Mouse (Mus musculus): ENCODE data around the gene Atrip.

Gene Atrip

DNA sequence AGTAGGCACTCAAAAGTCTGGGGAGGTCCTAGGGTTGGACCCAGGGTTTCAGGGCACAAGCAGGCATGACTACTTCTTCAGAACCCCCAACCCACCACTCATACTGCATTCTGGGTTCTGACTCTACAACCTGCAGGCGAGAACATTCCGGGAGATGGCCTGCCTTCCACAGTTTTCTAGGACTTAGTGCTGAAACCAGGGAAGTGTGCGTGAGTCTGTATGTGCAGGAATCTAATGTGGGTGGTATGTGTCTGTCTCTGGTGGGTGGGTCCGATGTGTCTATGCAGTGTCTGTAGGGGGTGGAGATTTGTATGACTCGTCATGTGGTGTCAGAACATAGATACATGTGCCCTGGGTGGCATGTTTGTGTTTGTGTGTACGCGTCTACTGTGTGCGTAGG, 24.4 kb upstream of the Atrip start:
- DNase-seq (ENCODE audit: extremely low read depth, low read depth, low spot score) = no peak

DNA sequence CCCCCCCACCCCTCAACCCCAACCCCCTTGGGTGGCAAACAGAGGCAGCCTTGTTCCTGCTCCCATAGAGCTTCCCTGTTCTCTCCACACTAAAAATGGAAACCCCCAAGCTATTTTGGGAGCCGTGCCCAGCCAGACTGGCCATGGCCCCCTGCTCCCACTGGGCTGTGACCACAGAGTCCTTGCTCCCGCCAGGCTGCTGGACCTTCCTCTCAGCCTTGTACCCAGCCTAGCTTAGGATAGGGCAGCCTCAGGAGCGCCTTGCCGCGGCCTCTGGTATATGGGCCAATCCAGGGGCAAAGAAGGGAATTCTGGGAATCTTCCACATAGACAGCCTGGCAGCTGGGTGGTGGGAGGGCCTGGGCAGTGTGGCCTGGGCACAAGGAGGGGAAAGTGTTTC, 23.9 kb upstream of the Atrip start:
- no peak for DNase-seq (ENCODE audit: extremely low read depth, low read depth, low spot score)

DNA sequence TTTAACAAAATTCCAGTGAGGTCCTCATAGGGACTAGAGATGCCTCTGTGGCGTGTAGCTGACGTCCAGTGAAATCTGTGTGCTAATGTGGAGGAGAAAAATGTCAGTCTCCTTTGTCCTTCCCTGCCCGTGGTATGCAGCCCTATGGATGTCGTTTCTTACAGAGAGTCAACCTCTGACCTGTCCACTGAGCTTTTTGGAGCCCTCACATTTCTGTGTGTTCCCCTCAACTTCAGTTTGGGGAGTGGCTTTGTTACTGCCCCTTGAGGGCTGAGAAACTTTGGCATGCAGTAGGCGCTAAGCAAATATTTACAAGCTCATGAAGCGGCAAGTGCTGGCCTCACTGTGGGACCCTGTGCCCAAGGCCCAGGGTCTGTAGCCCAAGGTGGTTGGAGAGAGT, 23.4 kb upstream of the Atrip start:
- no peak for DNase-seq (ENCODE audit: extremely low read depth, low read depth, low spot score)

DNA sequence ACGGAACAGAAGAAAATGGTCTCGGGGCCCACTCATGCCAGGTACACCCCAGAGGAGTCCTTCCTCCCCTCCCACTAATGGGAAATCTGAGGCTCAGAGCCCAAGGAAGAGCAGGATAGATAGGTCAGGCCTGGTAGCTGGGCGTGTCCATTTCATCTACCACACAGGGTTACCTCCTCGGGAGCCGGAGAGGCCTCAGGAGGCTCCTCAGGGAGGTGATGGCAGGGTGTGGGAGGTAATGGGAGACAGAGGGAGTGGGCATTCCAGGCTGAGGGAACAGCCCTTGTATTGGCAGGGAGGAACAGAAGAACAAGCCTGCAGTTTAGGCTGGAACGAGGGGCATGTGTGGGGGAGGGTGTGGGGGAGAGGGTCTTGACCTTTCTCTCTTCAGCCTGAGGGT, 22.9 kb upstream of the Atrip start:
- no peak for DNase-seq (ENCODE audit: extremely low read depth, low read depth, low spot score)

DNA sequence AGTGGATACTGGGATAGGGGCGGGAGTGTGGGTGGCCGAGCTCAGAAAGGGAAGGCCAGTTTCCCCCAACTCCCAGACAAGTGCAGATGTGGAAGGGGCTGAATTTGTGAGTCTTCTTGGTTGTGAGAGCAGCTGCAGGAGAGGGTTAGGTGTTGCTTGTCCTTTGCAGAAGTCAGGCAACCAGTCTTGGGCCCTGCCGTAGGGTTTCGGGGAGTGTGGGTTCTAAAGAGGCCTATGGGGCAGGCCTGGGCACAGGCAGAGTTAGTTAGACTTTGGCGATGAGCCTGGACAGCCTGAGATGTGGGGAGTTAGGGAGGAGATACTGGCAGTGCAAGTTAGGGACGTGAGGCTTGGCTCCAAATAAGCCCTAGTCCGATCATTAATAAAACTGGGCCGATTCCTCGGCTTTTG, 22.3 kb upstream of the Atrip start:
- no peak for DNase-seq (ENCODE audit: extremely low read depth, low read depth, low spot score)

DNA sequence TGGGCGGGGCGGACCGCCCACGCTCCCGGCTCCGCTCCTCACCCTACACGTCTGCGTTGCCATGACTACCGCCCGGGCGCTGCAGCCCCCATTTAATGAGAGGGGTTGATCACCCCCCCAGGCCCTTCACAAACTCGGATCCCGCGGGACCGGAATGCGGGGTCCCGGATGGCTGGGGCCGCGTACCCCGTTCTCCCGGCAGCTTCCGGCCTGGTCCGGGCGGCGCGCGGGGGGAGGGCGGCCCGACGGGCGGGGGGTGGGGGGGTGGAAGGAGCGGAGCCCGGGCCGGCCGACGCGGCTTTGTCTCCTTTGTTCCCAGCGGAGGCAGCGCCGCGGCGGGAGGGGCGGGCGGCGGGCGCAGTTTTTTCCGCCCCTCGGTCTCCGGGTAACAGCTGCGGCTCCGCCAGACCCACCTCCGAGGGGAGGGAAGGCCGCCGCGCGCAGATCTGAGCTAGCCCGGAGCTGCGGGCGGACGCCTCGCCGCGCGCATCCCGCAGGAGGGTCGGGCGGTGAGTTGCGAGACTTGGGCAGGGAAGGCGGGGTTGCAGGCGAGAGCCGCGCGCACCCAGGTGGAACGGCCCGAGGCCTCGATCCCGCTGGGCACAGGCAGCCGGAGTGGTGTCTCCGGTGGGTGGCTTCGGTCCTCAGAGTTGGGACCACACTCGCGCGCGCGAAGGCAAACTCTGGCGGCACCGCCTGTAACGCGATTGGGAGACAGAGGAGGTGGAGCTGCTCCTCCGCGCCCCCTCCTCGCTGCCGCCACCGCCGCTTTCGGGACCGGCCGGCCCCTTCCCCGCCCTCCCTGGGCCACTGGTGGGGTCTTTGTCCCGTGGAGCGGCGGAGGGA, 21.4 kb upstream of the Atrip start, which contains the start of gene Plxnb1:
Gene Plxnb1 (plus strand): TSS at position 253 of the 846 bp plus-strand sequence.
- DNase-seq (ENCODE audit: extremely low read depth, low read depth, low spot score) = no peak

DNA sequence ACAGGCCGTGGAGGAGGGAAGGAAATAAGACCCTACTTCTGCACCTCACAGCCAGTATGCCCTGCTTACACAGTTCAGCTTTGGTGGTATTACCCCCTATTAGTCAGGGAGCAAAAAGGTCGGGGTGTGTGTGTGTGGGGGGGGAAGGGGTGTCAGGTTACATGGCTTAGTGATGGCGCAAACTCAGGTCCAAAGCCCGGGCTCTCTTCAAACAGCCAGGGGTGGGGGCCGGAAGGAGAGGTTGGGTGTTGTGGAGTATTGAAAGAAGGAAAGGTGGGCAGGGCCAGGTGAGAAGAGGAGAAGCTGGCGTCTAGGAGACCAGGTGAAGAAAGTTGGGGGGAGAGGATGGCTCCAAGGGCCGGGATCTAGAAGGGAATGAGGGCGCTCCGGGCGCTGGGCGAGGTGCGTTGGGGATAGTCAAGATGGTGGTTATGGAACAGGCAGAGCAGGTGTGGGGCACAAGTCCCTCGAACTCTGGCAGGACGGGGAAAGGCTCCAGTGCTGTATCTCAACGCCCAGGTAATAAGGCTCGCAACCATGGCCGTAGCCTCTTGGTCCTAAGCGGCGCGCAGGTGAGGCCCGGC, 20.7 kb upstream of the Atrip start:
- no peak for DNase-seq (ENCODE audit: extremely low read depth, low read depth, low spot score)

DNA sequence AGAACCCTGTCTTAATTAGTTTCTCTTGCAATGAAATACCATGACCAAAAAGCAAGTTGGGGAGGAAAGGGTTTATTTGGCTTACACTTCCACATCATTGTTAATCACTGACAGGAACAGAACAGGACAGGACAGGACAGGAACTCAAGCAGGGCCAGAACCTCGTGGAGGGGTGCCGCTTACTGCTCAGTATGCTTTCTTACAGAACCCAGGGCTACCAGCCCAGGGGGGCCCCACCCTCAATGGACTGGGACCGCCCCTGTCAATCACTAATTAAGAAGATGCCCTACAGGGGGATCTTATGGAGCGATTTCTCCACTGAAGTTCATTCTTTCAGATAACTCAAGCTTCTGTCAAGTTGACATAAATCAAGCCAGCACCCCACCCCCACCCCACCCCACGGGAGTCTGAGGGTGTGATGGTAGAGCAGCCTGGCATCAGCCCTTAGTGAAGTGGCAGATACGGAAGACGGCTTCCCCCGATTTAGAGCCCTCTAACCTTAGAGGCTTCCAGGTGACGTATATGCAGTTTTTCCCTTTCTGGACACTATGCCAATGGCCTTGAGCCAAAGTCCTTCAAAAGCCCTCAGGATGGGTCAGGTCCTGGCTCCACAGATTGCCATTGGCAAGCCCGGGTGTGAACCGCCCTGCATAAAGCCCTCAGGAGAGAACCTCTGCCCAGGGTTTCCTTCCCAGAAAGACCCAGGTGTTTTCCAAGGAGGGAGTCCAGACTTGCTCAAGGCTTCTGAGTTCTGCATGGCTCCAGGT, 20.0 kb upstream of the Atrip start:
- no peak for DNase-seq (ENCODE audit: extremely low read depth, low read depth, low spot score)

DNA sequence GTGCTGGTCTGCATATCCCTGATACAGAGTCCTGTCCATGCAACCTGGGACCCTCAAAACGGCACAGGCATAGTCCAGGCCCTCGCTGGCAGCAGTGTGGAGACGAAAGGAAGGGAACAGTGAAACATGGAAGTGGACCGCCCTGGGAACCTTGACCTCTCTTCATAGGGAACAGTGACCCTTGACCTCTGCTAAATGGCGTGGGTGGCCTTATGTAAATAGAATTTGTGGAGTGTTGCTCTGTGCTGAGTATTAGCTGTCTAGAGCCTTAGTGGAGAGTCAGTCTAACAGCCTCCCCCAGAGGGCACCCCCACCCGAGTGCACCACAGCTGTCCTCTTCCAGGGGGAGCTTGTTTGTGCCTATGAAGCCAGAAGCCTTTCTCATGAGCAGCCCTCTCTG, 18.9 kb upstream of the Atrip start:
- no peak for DNase-seq (ENCODE audit: extremely low read depth, low read depth, low spot score)

DNA sequence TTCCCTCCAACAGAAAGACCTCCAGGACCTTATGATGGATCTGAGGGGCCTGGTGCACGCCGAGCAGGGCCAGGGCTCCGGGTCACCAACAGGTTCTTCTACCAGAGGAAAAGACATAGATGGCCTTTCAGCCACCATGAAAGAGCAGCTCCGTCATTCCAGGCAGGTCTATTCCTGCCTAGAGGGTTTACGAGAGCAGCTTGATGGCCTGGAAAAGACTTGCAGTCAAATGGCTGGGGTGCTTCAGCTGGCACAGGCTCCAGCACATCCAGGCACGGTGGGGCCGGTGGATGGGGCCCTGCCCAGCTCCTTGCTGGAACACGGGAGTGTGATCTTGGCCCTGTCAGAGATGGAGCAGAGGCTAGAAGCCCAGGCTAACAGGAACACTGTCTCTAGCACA, 17.9 kb upstream of the Atrip start:
- no peak for DNase-seq (ENCODE audit: extremely low read depth, low read depth, low spot score)

DNA sequence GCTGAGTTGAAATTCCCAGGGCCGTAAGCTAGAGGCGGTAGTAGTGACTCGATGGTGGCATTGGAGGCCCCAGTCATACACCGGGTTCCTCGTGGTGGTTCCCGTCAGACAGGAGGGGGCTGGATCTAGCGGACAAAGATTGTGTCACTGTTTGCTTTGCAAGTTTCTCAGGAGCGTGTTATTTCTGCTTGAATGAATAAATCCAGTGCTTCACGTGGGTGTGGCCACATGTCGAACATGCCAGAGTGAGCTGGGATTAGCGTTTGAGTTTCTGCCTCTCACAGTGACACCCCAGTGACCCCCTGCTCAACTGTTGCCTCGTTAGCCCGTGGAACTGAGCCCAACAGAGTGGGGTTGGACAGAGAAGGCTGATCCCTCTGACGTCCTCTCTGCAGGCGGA, 16.5 kb upstream of the Atrip start:
- no peak for DNase-seq (ENCODE audit: extremely low read depth, low read depth, low spot score)

DNA sequence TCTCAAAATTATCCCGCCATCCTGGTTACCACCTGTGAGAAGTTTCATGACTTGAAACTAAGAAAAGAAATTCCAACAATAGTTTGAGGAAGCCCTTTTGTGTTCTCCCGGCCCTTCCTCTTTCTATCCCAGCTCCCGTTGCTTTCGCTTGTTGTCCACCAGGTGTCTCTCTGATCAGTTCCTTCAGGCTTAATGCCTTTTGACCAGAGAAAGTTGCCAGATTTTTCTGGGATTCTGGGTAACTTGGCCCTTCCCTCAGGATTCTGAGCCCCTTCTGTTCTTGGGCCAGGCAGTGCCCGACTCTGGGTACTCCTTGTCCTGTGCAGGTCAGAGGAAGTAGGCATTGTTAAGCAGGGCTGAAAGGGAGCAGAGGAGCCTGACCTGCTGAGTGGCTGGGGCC, 14.1 kb upstream of the Atrip start:
- DNase-seq (ENCODE audit: extremely low read depth, low read depth, low spot score) = no peak

DNA sequence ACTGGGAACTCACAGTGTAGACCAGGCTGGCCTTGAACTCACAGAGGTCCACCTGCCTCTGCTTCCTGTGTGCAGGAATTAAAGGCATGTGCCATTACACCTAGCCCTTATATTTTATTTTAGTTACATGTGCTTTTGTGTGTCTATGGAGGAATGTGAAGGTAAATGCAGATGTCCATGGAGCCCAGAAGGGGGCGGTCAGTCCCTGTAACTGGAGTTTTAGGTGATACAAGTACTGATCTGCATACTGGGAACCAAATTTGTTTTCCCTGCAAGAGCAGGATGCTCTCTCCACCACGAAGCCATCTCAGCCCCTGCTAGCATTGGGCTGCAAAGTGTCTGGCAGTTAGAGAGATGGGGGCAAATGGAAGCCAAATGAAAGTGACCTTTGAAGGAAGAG, 11.0 kb upstream of the Atrip start:
- DNase-seq (ENCODE audit: extremely low read depth, low read depth, low spot score) = no peak

DNA sequence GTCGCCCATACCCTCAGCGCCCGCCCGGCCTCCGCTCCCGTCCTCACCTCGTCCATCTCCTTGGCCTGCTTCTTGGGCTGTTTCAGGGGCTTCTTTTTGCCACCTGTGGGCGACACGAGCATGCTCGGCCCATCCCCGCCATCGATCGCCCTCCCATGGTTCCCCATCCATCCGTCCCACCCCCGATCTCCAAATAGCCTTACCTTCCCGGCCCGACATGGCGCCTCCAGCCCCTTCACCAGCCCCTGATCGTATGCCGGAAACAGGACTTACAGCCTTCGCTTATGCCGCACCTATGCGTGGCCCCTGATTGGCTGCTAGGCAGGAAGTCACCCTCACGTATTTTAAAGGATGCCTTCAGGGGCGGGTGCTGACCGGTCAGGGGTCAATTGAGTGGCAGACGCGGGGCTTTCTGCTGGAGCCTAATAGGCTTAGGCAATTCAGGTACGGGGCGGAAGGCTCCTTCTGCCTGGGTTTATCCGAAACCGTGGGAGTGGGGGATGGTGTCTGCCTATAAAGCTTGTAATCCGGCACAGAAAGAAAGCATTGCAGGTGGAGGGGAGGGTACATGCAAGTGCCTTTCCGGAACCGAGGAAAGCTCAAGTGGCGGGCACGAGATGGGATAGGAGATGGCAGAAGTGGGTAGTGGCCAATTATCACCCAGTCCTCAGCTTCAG, 8.3 kb upstream of the Atrip start, which contains the start of the genes Ccdc51 and Tma7:
Gene Ccdc51 (plus strand): TSS at position 370 of the 677 bp plus-strand sequence.
Gene Tma7 (minus strand): TSS at position 464 of the 677 bp plus-strand sequence.
- no peak for DNase-seq (ENCODE audit: extremely low read depth, low read depth, low spot score)

DNA sequence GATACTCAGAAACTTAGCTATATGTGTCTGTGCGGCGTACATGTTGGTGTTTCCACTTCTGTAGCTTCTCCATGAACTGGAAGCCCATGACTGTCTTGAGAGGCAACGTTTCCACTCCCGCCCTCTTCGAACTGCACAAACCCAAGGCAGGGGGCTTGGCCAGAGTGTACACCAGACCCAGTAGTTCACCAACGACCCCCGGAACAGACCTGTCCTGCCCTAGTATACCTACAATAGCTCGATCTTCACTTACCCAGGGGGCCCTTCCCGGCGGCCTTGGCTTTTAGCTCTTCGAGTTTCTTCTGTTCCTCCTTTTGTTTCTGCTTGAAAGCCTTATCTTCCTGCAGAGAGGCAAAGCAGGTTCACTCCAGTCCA, 7.8 kb upstream of the Atrip start:
- DNase-seq (ENCODE audit: extremely low read depth, low read depth, low spot score) = no peak

DNA sequence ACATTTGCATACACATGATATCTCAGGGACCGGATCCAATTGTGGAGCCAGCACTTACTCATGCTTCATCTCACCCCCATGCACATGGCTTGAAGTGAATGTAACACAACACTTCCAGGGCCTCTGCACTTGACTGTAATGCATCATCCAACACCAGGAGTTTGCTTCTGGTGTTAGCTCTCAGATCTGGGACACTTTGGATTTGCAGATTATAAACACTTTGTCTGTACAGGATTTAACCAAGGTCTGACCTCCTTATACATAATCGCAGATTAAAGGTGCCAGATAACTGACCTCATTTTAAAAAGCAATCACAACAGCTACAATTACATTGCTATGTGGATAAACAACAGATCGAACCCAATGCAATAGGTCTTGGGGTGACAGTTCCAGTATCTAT, 6.6 kb upstream of the Atrip start:
- DNase-seq (ENCODE audit: extremely low read depth, low read depth, low spot score) = no peak

DNA sequence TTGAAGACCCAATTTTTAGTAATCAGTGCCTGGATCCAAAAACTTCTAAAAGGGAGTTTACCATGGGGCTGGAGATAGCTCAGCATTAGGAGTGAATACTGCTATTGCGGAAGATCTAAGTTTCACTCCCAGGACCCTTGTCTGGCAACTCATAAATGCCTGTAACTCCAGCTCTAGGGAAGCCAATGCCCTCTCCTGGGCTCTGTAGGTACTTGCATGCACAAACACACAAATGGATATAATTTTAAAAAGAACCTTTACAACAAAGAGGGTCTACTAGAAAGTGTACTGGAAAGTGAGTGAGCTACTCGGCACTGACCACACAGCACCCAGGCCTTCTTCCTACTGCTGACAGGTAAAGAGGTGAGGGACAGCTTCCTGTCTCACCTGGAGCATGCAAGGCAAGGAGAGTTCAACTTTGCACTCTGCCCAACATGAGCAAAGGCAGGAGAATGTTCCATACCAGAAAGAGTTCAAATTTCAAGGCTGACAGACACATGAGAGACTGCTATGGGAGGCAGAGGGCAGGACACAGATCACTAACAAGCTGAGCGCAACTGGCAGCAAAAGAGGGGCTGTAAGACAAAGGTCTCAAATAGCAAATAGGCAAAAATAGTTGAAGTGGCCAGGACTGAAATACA, 5.7 kb downstream of the Atrip start:
- no peak for DNase-seq (ENCODE audit: extremely low read depth, low read depth, low spot score)

DNA sequence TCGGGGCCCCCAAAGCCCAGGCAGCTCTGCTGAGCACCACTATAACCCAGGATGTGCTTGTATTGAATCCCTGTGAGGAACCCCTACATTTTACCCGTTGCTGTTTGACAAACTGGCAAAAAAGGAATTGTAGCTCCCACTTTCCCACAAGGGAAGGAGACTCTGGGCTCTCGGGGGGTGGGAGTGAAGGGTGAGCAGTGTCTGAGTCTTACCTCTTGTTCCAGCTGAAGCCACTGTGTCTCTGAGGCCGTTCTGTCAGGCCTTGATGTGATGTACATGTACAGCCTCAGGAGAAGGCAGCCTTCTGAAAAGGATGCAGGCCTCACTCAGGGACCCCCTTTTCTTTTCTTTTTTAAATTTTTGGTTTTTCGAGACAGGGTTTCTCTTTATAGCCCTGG, 13.0 kb downstream of the Atrip start:
- DNase-seq (ENCODE audit: extremely low read depth, low read depth, low spot score) = no peak

DNA sequence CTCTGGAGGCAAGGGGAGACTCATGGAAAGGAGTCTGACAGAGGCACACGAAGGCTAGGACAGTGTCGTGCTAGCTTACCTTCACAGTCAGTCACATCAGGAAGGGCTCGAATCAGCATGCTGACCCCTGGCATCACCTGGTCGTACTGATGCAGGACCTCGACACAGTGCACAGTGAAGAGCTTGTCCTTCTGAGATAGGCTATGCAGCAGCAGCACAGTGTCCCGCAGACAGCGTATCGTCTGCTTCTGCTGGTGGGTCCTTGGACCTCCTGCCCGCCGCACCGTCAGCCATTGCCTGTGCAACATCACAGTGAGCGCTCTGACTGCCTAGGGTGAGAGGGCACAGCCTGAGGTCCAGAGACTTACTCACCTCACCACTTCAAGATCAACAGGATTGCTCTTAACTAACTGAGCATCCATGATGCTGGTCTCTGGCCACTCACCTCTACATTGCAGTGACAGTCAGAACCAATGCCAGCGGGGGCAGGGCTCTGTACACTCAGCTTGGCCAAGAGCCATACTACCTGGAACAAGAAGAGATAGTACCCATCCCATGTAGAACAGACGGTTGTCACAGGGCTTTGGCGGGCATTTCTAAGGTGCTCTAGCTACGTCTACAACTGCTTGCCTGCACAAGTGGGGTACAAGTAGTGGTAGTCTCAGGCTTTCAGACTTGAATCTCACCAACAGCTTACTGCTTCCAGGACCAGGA, 13.6 kb downstream of the Atrip start:
- DNase-seq (ENCODE audit: extremely low read depth, low read depth, low spot score) = no peak

Data from fat pad, adult 2 months (tissue).